Mouse (Mus musculus) layer of hippocampus, adult 2 months (tissue): Measurements from ENCODE around the gene Rnf150. TPM values are rescaled to one million over a fixed set of nuclear protein-coding genes. Genes with fewer than 3 reads are reported as not detected.
A peak's percentile ranks its signal among the peaks of the same experiment; 100 is the strongest.

Experiments used
- DNase-seq, 2 experiments: peaks; one replicate each; pipeline ENCODE4 v3.0.0; 2022; ENCODE audit warnings: low spot score in 2 of 2
- H3K27ac ChIP-seq: fragments of 200-600 bp; 2 replicates; pipeline ENCODE4 v1.8.1; 2022
- H3K4me3 ChIP-seq: fragments of 200-600 bp; 2 replicates; pipeline ENCODE4 v1.8.1; 2022; ENCODE audit warnings: mild to moderate bottlenecking
- CTCF ChIP-seq: fragments of 200-600 bp; conservative IDR thresholded peaks from 2 replicates; pipeline ENCODE4 v1.8.1; 2022; ENCODE audit warnings: antibody characterized with exemption, mild to moderate bottlenecking, moderate library complexity
- total RNA-seq, 2 experiments: library from RNA; stranded (reverse); gene quantifications; 2 replicates each; pipeline ENCODE4 v1.2.3; 2021

Rnf150 gene
- total RNA-seq, 2 experiments from 2014 or later, result 49.7 to 50.7 TPM

DNA sequence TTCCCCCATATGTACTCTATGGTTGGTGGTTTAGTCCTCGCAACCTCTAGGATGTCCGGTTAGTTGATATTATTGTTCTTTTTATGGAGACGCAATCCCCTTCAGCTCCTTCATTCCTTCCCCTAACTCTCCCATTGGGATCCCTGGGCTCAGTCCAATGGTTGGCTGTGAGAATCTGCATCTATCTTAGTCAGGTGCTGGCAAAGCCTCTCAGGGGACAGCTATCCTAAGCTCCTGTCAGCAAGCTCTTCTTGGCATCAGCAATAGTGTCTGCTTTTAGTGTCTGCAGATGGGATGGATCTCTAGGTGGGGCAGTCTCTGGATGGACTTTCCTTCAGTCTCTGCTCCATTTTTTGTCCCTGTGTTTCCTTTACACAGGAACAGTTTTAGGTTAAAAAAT, 62.1 kb downstream of the Rnf150 start:
- H3K27ac ChIP-seq, result no peak overlapping the region
- TF ChIP-seq CTCF, result no peak
- H3K4me3 ChIP-seq, result no peak overlapping the region
- no peak for DNase-seq

DNA sequence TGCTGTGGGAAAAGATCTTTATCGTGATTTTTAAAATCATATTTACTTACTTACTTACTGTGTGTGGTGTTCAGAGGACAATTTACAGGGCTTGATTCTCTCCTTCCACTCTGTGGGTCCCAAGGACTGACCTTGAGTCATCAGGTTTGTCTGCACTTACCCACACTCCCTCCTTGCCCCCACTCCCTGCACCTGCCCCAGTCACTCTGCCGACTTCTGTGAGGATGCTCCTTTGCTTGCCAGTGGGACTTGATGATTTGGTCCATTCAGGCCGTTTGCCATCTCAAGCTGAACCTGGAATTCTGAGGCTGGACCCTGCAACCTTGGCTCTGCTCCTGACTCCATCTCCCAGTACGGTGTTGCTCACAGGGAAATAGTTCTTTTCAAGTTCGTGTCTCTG, 63.4 kb downstream of the Rnf150 start:
- DNase-seq, result no peak
- Histone ChIP-seq H3K27ac (no peak overlapping the region), H3K4me3 (no peak overlapping the region)
- TF ChIP-seq CTCF, result no peak

DNA sequence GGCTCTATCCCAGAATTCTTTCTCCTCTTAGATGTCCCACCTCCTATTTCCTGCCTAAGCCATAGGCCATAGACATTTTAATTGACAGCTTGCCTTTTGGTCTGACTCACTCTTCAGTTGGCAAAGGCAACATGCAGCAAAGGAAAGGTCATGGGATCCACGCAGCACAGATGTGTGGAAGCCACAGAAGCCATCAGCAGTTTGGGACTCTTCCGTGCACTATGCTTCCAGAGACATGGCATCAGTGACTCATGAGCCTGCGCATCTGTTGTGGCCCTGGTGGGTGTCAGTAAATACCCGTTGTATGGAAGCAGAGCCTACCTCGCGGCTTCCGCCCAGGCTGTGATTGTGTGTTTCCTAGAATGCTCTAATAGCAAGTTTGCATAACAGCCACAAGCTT, 68.4 kb downstream of the Rnf150 start:
- peak overlapping the region; percentile 10; the same call in 1 of the 2 replicates for H3K27ac ChIP-seq
- no peak overlapping the region for H3K4me3 ChIP-seq
- TF ChIP-seq CTCF, result no peak
- DNase-seq, result peak; percentile 9 to 20

DNA sequence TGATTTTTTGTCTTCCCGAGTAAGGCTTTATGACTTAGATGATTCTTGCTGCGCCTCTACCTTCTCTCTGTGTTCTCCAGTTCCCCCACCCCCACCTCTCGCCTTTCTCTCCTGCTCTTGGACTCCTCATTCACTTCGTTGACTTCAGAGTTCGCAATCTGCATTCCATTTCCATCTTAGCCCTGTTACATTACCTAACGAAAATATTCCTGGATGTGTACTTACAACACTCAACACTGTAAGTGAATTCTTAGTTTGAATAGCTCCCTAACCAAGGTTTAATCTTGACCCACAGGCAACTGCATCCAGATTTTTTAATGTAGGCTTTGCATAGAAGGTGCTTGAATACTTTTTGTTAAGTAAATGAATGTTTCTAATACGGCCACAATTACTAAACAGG, 73.0 kb downstream of the Rnf150 start:
- H3K4me3 ChIP-seq, result no peak overlapping the region
- no peak for DNase-seq
- H3K27ac ChIP-seq, result peak overlapping the region; percentile 52; the same call in 1 of the 2 replicates
- TF ChIP-seq CTCF, result no peak

DNA sequence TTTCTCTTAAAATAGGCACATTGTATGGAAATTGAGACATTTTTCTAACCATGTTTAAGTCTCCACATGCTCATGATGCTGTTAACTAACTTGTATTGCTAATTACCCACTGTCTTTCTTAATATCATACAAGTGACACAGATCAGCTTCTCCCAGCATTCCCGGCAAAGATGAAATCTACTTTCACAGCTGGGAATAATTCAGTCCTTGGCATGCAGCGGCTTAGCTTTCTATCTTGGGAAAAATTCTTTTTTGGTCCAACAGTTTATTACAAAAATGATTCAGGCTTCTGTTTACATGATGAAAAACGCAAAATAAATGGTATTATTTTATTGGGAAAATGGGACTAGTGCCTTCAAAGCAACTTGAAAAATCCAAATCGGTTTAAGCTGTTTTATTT, 73.7 kb downstream of the Rnf150 start:
- no peak for DNase-seq
- no peak for TF ChIP-seq CTCF
- peak overlapping the region; percentile 52 for H3K27ac ChIP-seq

DNA sequence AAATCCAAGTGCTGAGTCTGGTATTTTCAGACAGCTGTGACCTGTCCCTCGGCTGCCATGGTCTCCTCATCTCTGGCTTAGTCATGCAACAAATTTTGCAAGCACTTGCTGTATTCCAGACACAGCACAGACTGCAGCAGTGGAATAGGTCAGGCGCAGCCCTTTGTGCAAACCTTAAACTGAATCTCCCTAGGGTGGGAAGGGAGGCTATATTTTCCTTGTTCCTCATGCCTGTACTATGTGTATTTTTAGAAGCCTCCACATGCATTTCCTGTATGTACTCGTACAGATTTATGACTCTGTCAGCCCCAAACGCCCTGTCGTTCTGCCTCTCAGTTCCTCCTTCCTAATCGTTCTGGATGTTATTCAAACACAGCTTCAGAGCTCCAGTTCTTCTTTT, 76.8 kb downstream of the Rnf150 start:
- peak overlapping the region; percentile 50 for H3K27ac ChIP-seq
- no peak for TF ChIP-seq CTCF
- H3K4me3 ChIP-seq, result no peak overlapping the region
- no peak for DNase-seq

More for the DNA sequence above, 73.7 kb downstream of the Rnf150 start:
- no peak overlapping the region for H3K4me3 ChIP-seq

DNA sequence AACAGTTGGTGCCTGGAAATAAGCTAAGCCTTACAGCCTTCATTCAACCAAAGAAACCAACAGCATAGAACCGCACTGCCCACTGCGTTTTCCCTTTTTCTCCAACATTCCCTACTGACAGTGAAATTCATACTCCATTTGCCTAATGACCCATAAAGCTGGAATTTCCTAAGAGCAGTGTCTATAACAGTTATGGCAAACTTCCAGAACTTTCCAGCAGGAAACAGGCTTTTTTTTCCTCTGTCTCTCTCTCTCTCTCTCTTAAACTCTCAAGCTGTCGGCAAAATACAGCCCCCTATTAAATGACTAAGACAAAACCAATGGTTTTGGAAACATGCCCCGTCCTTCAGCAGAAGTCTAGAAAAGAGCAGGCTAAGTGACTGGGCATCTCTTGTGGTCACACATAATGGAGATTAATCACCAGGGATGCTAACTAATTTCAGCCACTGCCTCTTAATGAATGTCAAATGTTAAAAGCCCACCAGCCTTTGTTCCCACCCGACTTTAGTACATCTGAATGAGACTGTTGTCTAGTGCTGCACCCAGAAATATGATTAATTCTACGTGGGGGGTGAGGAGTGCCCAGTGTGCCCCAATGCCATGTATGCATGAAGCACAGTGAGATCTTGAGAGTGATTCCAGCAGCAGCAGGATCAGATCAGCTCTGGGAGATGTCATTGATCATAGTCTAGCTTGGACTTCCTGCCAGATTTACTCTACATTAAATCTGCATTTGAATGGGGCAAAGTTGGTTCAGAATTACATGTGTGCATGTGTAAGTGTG, 80.3 kb downstream of the Rnf150 start:
- DNase-seq, result no peak
- H3K4me3 ChIP-seq, result no peak overlapping the region
- TF ChIP-seq CTCF, result no peak
- no peak overlapping the region for H3K27ac ChIP-seq

DNA sequence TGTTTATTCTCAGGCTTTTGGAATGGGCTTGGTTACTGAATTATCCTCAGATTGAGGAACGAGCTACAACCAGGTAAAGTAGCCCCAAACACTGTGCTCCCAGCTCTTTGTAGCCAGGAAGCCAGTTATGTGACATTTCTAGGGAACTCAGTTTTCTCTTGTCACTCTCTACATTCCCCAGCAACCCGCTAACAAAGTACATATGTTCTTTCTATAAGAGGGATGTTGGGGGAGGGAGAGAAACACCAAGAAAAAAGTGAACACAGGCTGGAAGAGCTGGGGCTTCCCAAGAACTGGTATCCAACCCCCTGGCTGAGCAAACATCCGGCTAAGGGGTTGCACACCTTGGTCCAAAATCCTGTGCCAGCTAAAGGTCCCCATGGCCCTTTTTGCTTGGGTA, 82.7 kb downstream of the Rnf150 start:
- H3K4me3 ChIP-seq, result no peak overlapping the region
- TF ChIP-seq CTCF, result no peak
- DNase-seq, result no peak
- no peak overlapping the region for H3K27ac ChIP-seq

DNA sequence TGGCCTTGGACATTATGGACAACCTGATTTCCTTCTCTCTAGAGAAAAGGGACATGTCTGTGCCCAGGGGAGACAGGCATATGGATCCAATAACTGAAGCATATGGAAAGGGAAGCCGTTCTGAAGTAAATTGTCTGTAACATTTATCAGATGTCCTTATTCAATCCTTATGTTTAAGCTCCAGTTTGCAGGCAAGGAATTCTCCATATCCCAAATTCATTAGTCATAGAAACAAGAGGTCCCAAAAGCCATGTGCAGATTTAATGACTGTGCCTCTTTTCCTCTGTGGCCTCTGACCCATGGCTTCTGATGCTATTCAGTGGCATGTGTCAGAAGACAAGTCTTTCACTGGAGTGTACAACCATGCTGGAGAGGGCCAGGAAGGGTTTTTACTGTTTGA, 83.5 kb downstream of the Rnf150 start:
- DNase-seq, result no peak
- Histone ChIP-seq H3K27ac (no peak overlapping the region), H3K4me3 (no peak overlapping the region)
- TF ChIP-seq CTCF, result no peak

DNA sequence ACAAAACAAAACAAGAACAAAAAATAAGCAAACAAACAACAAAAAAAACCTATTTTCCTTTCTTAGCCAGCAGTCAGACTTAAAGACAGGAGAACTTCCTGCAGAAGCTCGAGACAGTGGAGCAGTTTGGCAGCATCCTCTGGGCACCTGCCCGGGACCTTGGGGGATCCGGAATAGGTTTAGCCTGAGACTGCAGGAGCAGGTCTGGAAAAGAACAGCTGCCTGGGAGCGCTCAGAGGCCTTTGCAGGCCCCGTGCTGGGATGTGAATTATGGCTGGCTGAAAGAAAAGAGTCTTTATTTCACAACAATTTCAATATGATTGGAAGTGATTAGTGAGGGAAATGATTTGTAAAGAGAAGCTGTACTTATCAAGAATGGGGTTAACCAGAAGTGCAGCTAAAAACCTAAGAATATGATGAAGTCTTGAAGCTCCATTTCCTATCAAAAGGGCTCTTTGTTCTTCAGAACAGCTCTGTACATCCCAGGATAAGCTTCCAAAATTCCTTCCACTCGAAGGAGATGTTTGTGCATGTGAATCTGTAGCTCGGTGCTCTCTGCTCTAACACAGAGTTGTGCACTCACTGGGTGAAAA, 92.1 kb downstream of the Rnf150 start:
- no peak overlapping the region for H3K27ac ChIP-seq

DNA sequence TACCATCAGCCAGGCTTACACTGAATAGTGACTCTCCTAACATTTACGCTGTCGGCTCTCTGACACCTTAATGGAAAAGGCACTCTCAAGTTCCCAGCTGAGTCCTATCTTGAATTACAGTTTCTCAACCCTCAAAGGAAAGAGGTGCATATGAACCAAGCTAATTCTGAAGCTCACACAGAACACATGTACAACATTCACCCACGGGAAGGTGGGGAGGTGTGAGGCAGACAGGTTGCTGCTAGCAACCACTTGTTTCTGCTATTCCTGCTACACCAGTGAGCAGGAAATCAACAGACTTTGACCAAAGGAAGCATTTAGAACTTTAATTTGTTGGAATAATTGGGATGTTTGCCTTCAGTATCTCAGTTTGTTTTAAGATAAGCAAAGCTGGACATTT, 96.3 kb downstream of the Rnf150 start:
- no peak for DNase-seq
- no peak overlapping the region for H3K27ac ChIP-seq
- TF ChIP-seq CTCF, result no peak
- H3K4me3 ChIP-seq, result no peak overlapping the region

More for the DNA sequence above, 92.1 kb downstream of the Rnf150 start:
- no peak for TF ChIP-seq CTCF
- no peak for DNase-seq
- no peak overlapping the region for H3K4me3 ChIP-seq

DNA sequence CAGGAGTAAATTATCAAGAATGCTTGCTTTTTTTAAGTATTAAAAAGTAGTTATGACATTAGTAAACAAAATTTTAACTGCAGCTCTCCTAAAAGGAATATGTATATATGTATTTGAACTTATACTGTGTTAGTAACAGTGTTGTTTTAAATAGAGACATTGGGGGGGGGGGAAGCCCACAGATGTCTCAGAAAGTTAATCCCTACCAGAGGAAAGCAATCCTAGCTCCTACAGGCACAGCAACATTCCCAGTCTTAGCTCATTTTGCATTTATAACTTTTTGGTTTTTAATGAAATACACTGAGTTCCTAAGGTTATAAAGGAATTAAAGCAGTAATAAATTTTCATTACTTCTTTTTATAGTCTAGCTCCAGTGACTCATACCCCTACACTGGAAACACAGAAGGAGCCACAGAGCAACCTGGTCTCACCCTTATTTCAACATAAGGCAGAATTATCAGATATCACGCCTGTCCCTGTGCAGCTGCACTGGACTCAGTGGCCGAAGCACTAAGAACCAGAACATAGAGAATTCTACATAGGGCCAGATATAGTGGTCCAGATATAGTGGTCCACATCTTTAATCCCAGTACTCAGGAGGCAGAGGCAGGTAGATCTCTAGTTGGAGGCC, 96.9 kb downstream of the Rnf150 start:
- DNase-seq, result no peak
- H3K27ac ChIP-seq, result no peak overlapping the region
- no peak overlapping the region for H3K4me3 ChIP-seq
- no peak for TF ChIP-seq CTCF

DNA sequence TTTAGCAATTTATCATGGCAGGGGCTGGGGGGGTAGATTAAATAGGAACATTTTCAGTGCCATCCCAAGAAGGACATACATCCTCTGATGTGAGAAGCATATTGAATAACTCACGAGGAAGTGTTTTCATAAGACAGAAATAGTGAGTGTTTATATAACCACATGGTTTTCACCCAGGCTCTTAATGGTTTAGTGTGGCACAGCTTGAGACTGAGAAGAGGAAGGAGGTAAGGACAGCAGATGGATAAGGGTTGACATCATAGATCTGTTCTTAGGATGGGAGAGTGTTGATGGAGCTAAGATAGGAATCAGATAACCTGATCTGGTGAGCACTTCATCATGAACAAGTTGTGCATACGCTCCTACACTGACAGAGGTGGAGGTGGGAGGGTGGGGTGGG, 101.4 kb downstream of the Rnf150 start:
- Histone ChIP-seq H3K27ac (no peak overlapping the region), H3K4me3 (no peak overlapping the region)
- no peak for TF ChIP-seq CTCF
- DNase-seq, result no peak
